Mouse (Mus musculus) CD8-positive naive resting alpha-beta T cell, adult 57 days (primary cell): ENCODE measurements around the gene Cd2bp2. TPM values are rescaled to one million over a fixed set of nuclear protein-coding genes. Genes with fewer than 3 reads are reported as not detected.

Source experiments
- total RNA-seq: library from RNA; stranded (reverse); gene quantifications from one replicate; pipeline ENCODE4 v1.2.4, GENCODE M21; 2023

Cd2bp2 gene
- 70.5 TPM for total RNA-seq

DNA sequence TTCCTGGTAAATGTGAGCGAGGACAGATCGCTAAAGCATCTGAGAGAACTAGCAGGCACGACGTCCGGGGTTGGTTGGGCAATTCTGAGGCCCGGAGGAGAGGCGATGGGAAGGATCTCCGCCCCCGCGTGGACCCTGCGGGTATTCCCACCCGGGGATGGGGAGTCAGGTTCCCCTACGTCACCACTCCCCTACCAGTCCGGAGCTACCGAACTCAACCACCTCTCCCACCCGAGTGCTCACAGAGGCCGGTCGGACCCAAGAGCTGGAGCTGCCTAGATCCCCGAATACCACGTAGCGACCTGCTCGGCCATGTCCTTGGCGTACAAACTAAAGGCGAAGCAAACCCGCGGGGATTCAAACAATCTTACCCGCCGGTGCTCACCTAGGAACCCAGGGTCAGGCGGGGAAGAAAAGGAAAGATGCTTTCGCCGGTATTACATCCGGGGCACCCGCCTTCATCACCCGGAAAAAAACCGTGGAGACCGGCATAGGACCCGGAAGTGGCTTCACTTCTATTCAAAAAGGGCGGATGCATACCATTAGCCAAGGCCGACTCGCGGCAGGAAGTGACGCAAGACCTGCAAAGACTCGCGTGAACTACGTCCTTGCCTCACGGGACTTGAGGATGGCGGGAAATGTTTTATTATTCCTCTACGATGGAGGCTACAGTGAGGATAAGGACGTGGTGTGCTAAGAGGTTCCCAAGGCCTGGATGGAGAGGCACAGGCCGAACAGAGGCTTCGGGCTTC lies at the start of gene Cd2bp2:
Cd2bp2 (minus strand) TSS at position 507 of the 752 bp plus-strand sequence.

DNA sequence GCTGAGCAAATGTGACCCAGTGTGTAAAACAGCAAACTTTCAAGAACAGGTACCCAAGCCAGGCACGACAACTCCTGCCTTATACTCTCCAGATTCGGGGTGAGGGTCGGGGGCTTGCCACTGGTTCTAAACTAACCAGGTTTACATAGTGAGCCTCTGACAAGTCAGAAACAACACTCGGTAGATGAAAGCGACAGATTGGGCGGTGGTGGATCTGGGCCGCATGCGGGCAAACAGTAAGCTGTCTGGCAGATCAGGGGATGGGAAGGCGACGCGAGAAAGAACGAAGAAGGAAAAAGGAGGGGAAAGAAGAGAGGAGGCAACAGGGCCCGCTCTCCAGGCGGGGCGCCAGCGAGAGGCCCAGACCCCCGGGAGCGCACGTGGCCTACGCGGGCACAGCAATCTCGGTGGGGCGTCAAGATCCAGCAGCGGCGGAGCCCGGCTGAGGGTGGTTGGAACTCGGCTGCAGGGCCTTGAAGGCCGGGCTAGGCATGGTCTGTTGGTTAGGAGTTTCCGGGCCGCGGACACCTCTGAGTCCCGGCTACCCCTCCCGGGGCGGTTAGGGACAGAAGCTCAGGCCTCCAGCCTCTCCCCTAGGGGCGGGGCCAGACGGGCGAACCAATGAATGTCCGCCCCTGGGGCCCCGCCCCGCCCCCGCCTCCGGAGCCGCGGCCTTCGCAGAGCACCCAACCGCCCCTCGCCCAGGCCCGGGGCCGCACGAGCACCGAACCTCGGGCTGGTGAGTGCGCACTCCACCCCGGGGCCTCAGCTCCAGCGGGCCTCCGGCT lies 48.2 kb upstream of the Cd2bp2 start, which contains the start of gene Zfp771:
Zfp771 (plus strand) TSS at position 405 of the 788 bp plus-strand sequence.

DNA sequence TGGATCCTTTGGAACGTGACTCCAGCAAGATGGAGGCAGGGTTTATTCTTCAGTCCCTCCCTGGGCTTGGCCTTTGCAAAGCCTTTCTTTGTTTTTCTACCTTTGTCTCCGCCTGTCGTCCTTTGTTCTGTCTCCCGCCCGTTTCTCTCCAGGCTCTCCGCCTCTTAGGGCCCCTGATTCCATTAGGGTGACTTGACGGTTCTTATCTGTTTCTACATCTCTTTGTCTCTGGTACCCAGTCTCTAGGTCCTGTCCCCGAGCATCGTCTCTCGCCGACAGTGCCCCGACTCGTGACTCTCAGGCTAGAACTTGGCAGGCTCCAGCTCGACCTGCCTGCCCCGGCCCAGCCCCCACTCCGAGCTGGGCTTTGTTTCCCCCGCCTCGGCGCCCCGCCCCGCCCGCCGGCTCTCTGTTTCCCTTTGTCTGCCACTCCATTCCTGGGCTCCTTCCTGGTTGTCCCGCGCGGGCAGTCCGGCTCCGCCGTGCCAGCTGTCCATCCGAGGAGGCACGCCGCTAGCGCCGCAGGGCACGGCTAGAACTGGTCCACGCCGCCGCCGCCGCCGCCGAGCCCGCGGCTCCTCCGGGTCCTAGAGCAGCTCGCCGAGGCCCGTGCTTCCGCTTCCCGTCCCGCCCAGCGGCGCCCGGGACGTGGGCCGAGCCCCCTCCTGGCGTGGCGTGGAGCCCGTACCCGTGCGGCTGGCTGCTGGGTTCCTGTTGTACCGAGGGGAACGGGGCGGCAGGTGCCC lies 36.9 kb upstream of the Cd2bp2 start, which contains the start of the genes Zfp553 and Sept1:
Zfp553 (plus strand) TSS at position 440 of the 746 bp plus-strand sequence.
Sept1 (minus strand) TSS at position 509 of the 746 bp plus-strand sequence.

DNA sequence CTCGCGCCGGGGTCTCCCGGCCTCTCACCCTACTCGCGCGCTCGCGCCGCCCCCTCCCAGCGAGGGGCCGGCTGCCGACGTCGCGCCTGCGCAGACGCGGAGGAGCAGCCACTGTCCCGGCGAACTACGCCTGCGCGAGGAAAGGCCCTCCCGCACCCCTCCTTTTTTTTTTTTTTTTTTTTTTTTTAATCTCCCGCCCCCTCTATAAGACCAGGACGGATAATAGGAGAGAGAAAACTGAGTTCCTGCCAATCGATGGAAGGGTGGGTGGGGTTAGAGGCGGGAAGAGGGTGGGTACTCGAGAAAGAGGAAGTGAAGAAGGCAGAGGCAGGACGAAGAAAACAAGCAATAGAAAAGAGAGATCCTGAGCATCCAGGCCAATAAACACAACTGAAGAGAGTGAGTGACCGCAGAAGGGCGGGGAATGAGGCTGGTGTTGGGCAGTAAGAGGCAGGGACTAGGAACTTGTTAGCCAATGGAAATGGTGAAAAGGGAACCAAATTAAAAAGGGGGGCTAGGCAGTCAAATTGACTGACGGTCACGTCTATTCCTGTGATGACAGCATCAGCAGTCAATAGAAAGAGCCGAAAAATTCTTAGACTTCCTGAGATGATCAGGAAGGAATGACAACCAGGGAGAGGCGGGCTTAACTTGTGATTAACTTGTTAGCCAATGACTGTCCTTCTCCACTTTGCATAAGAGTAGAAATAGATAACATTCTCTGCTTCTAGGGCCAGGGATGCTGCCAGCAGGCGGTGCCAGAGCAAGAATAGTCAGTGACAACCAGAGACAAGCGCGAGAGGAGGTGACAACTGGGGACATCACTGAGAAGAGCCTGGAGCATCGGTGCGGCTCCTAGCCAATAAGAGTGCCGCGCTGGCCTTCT lies 12.9 kb upstream of the Cd2bp2 start, which contains the start of gene Mylpf:
Mylpf (plus strand) TSS at position 338 of the 886 bp plus-strand sequence.

DNA sequence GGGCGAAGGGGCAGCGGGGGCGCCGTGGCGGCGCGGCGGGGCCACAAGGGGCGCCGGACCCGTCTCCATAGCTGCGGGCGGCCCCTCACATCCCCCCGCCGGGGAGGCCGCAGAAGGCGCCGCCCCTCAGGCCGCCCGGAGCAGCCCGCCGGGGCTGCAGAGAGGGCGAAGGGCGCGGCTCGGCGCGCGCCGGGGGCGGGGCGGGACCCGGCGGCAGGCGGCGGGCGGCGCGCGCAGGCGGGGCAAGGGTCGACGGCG lies 12.4 kb upstream of the Cd2bp2 start, which contains the start of gene Tbc1d10b:
Tbc1d10b (minus strand) TSS at position 174 of the 258 bp plus-strand sequence.

Other genes with a start within 250 kb of the Cd2bp2 start
- not detected for gene Asphd1, start 246.5 kb downstream of the Cd2bp2 start, total RNA-seq
- 6.5 TPM for gene Sez6l2, start 245.5 kb downstream of the Cd2bp2 start, total RNA-seq
- gene Cdipt, start 220.1 kb downstream of the Cd2bp2 start, total RNA-seq: 125 TPM
- not detected for gene Cdiptos, start 220.0 kb downstream of the Cd2bp2 start, total RNA-seq
- gene Mvp, start 181.4 kb downstream of the Cd2bp2 start, total RNA-seq: 25.6 TPM
- gene Pagr1b, start 179.6 kb downstream of the Cd2bp2 start, total RNA-seq: not detected
- gene Pagr1a, start 178.7 kb downstream of the Cd2bp2 start, total RNA-seq: 3.0 TPM
- 43.4 TPM for gene Gm42742, start 175.0 kb downstream of the Cd2bp2 start, total RNA-seq
- gene Prrt2, start 174.8 kb downstream of the Cd2bp2 start, total RNA-seq: 2.1 TPM
- gene Maz, start 169.0 kb downstream of the Cd2bp2 start, total RNA-seq: 202 TPM
- gene Kif22, start 153.6 kb downstream of the Cd2bp2 start, total RNA-seq: 2.7 TPM
- gene Zg16, start 108.7 kb downstream of the Cd2bp2 start, total RNA-seq: 4.4 TPM
- gene AI467606, start 104.7 kb downstream of the Cd2bp2 start, total RNA-seq: 73.9 TPM
- 37.4 TPM for gene Qprt, start 73.8 kb downstream of the Cd2bp2 start, total RNA-seq
- gene Spn, start 58.2 kb downstream of the Cd2bp2 start, total RNA-seq: 313 TPM
- 51.7 TPM for gene Tbc1d10b, start 12.4 kb upstream of the Cd2bp2 start, total RNA-seq
- 24.1 TPM for gene Mylpf, start 12.8 kb upstream of the Cd2bp2 start, total RNA-seq
- gene Zfp553, start 37.0 kb upstream of the Cd2bp2 start, total RNA-seq: 9.8 TPM
- 581 TPM for gene Sept1, start 37.1 kb upstream of the Cd2bp2 start, total RNA-seq
- 15.3 TPM for gene Zfp771, start 48.2 kb upstream of the Cd2bp2 start, total RNA-seq
- gene Dctpp1, start 64.7 kb upstream of the Cd2bp2 start, total RNA-seq: 20.0 TPM
- gene Sephs2, start 78.0 kb upstream of the Cd2bp2 start, total RNA-seq: 27.3 TPM
- 187 TPM for gene Itgal, start 100.2 kb upstream of the Cd2bp2 start, total RNA-seq
- gene Zfp768, start 149.5 kb upstream of the Cd2bp2 start, total RNA-seq: not detected
- 21.9 TPM for gene Zfp747, start 180.0 kb upstream of the Cd2bp2 start, total RNA-seq
- 3.9 TPM for gene 9130019O22Rik, start 191.1 kb upstream of the Cd2bp2 start, total RNA-seq
- gene E430018J23Rik, start 197.6 kb upstream of the Cd2bp2 start, total RNA-seq: 9.9 TPM
- 10.4 TPM for gene Zfp764, start 210.8 kb upstream of the Cd2bp2 start, total RNA-seq
- gene Zfp688, start 226.0 kb upstream of the Cd2bp2 start, total RNA-seq: 16.1 TPM